Mouse (Mus musculus) kidney, postnatal 14 days (tissue): ENCODE results near the gene Spata21.

Experiments used
- DNase-seq: peaks from one replicate; pipeline ENCODE4 v3.0.0; 2022; ENCODE audit warnings: mixed read lengths

The Spata21 gene

GRCm38 (mm10) chr4:141076761-141077506, 11.2 kb upstream of the Spata21 start:
- DNase-seq: no peak

DNA sequence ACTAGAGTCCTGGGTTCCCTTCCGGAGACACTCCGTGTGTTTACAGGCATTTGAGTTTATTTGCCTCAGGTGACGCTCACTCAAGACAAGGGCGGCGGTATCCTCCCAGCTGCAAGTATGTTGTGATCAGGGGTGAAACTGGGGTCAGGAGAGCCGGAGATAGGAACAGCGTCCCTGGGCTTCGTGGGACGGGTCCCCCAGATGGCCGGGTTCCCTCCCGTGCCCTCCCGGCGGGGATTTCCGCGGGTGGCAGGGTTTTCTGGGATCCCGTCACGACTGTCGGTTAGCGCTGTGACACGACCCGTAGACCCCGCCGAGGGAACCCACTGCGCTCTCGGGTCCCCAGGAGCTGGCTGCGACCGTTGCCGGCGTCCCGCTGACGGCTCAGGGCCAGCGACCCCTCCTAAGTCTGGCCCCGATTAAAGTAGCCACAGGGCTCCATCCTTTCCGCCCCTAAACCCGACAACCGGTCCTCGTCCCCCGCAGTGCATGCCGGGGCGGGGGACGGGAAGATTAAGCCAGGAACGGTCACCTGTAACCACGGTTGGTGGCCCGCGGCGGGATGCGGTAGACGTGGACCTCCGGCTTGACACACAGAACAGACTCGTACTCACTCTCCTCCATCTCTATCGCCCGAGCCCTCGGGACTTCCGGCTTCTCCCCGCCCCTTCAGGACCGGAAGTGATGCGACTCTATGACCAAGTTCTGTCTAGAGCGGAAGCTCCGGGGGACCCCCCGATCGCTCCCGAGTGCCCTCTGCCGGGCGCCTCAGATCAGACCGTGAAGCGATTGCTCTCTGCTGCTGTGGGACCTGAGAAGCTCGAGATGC, 10.2 kb upstream of the Spata21 start, which contains the start of gene Necap2:
Gene Necap2, minus strand, starts transcription at position 677 of the 829 bp plus-strand sequence.
- peak; percentile 96 for DNase-seq

DNA sequence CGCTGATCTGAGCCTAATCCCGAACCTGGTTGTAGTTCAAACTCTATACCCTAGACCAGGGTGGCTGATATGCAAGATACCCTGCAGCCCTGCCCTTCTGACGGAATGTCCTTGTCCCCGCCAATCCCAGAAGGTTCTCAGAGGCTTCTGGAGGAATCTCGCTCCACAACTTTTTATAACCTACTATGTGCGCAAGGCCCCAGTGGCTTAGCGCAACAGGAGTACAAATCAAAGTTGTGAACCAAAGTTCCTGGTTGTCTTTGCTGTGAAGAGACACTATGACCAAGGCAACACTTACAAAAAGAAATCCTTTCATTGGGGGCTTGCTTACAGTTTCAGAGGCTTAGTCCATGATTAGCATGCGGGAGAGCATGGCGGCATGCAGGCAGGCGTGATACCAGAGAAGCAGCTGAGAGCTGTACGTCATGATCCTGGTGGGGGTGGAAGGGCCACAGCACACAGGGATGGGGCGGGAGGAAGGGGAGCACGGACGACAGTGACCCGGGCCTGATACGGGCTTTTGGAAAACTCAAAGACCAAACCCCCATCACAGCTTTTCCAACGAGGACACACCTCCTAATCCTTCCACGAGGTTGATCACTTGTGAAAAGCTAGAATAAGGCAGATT, 9.5 kb upstream of the Spata21 start:
- no peak for DNase-seq

DNA sequence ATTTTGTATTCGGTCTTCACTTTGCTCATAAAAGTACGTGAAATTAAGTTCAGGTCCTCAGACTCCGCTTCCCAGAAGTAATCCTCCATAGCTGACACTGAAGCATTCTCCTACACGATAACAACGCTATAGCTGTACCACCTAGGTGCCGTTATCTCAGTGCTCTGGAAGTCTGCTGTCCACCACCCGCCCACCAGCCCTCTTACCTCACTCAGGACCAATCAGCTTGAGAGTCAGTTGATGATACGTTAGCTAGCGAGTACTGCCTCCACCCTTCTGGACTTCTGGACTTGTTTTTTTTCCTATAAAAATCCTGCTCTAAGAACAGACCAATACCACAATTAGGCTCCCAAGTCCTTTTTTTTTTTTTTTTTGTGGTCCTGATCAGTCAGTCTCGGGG, 1.3 kb upstream of the Spata21 start:
- no peak for DNase-seq

DNA sequence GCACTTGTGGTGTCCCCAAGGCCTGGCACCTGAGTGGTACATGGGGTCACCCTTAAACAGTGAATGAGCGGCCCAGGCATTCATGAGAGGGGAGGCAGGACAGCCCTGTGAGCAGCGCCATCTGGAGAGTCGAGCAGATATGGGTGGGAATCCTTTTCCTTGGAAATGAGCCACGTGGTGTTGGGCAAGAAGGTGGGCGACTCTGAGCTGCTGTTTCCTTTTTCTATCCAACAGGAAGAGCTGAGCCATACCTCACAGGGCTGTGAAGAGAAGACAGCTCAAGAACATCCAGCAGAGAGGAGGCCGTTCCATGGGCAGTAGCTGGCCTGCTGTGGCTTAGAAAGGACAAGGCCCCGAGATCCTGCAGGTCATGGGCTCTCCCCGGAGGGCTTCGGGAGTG, 581 bp downstream of the Spata21 start:
- no peak for DNase-seq

- peak; percentile 41 for DNase-seq
These were observed 6.9 kb downstream of the Spata21 start for GRCm38 (mm10) chr4:141095016-141095415.

GRCm38 (mm10) chr4:141096710-141097109, 8.6 kb downstream of the Spata21 start:
- no peak for DNase-seq

GRCm38 (mm10) chr4:141098935-141099334, 10.8 kb downstream of the Spata21 start:
- DNase-seq: no peak

DNA sequence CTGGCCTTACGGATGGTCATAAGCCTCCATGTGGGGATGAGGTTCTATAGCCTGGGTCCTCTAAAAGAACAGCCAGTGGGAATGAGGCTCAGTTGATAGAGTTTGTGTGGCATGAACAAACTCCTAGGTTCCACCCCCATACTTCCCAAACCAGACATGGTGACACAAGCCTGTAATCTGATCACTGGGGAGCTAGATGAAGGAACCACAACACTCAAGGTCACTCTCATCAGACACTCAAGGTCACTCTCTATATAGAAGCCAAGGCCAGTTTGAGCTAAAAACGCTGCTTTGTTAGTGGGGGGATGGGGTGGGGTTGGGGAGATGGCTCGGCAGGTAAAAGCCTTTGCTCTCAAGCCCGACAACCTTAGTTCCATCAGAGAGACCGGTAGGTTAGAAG, 11.8 kb downstream of the Spata21 start:
- DNase-seq: no peak

DNA sequence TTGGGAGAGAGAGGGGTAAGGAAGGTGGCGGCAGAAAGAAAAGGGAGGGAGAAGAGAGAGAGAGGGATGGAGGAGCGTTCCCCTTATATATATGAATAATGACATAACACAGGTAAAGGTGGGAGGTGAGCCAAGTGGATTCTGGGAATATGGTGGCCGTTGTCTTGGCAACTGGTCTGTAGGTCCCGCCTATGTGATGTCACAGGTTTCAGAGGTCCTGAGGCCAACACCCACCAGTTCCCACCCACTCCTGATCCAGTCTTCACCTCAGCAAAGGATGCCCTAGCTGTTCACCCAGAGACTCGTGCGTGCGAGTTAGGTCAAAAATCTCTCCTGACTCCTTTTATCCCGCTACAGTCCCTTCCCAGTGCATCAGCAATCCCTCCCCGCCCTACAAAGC, 13.2 kb downstream of the Spata21 start:
- no peak for DNase-seq

DNA sequence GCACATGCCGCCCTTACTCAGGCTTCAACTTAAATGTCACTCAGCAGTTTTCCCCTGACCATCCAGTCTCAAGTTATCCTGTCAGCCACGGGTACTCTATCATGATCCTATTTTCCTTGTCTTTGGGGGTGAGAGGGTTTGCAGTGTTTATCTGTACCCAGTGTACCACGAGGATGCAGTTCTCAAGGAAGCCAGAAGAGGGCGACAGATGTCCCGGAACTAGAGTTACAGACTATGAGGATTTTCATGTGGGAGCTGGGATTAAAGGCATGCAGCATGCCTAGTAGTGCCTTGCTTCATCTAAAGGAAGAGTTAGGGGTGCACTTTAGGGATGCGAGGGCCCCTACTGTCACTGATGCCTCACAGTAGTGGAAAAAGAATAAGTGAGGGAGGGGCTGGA, 13.7 kb downstream of the Spata21 start:
- no peak for DNase-seq

- no peak for DNase-seq
These were observed 18.5 kb downstream of the Spata21 start for GRCm38 (mm10) chr4:141106526-141107183.

GRCm38 (mm10) chr4:141108196-141108732, 20.1 kb downstream of the Spata21 start:
- no peak for DNase-seq

GRCm38 (mm10) chr4:141113831-141114230, 25.7 kb downstream of the Spata21 start:
- no peak for DNase-seq

DNA sequence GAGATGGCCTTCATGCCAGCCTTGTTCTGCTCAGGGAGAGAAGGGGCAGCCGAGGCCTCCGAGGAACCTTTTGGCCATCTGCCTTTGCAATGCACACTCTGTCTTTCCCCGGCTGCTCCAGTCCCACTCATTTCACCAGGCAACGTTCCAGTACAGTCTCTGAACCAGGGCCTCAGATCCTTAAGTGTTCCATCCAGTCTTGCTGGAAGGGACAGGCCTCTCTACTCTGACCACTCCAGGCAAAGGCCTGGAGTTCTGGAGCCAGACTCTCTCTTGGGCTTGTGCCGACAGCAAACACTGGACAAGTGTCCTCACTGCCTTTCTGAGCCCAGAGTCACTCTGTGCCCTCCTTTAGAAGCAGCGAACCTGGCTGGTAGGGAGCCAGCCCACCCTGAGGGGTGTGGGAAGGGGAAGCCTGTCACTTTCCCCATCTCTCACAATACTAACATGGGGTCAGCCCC, 26.4 kb downstream of the Spata21 start:
- no peak for DNase-seq

DNA sequence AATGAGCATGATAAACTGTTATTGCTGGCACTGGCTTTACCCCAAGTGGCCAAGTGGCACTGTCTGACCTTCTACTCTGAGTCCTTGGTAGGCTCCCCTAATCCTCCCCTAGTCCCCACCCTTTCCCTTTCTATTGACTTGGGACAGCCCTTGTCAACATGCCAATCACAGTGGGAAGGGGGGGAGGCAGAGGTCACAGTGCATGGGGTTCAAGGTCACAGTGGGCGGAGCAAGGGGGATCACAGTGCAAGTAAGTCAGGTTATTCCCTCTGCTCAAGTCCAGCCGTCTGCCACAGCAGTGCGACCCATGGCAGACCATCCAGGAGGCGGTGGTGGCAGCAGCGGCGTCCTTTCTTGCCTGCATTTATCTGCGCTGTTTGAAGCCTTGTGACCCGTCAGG, 27.3 kb downstream of the Spata21 start:
- no peak for DNase-seq

- DNase-seq: no peak
These were observed 30.6 kb downstream of the Spata21 start for GRCm38 (mm10) chr4:141118691-141119090.

DNA sequence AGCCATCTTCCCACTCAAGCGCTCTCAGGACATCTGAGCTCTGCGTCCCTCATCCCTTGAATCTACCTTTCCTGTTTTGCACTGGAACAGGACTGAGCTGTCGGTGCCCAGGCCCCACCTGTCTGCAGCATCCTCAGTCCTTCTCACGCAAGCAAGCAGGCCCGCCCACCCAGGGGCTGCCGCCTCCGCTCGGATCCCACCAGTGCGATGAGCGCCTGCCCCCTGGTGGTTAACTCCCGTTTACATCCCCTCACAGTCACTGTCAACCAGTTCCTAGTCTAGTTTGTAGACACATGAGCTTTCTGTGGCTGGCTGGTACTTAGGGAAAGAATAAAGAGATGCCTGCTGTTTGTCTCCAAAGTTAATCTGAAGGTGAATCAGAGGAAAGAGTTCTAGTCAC, 32.6 kb downstream of the Spata21 start:
- peak; percentile 62 for DNase-seq

DNA sequence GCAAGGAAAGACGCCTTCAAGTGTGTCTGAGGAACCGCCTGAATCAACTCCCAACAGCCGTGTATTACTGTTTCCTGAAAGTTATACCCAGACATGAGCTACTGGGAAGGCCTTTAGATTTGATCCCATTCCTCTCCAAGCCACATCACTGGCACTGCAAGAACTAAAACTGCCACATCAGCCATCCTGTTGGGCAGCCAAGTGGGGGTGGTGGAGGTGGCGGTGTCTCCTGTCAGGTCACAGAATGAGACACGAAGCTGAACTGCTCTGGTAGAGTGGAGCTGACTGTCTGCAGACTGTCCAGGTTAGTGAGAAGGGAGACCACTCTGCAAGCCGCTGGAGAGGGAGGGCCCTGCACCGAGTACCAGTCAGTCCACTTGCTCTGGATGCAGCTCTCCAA, 34.5 kb downstream of the Spata21 start:
- DNase-seq: no peak

DNA sequence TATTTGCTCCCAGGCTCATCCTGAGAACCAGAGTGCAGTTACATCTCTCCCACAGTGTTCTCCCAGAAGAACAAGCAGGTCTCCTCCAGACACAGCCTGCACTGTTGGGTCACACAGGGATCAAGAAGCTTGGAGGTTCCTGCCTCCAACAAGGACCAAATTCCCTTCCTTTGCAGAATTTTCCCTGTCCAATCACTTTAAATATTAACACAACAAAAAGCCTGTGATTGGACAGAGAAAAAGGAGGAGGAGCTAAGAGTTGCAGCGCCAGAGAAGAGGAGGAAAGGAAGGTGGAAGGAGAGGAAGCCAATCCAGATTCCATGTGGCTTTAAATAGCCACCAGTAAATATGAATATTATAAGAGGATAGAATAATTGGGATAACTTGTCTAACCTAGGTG, 34.9 kb downstream of the Spata21 start:
- no peak for DNase-seq

DNA sequence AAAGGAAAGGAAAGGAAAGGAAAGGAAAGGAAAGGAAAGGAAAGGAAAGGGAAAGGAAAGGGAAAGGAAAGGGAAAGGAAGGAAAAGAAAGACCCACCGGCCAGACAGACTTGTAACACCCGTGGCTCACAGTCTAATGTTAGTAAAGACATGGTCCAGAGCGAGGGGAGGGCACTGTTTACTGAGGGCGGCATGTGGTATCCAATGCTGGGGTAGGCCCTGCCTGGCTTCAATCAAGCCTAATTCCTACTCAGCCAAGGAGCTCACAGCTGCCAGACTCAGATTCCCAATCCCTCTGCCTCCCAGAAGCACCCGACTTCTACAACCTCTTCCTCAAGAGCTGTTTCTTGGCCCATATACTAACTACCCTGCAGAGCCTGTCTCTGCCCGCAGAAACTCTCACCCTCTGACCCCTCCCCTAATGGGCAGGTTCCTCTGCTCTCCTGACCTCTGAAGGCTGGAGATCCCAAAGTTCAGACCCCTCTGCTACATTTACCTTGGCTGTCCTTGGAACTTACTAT, 41.1 kb downstream of the Spata21 start:
- no peak for DNase-seq

DNA sequence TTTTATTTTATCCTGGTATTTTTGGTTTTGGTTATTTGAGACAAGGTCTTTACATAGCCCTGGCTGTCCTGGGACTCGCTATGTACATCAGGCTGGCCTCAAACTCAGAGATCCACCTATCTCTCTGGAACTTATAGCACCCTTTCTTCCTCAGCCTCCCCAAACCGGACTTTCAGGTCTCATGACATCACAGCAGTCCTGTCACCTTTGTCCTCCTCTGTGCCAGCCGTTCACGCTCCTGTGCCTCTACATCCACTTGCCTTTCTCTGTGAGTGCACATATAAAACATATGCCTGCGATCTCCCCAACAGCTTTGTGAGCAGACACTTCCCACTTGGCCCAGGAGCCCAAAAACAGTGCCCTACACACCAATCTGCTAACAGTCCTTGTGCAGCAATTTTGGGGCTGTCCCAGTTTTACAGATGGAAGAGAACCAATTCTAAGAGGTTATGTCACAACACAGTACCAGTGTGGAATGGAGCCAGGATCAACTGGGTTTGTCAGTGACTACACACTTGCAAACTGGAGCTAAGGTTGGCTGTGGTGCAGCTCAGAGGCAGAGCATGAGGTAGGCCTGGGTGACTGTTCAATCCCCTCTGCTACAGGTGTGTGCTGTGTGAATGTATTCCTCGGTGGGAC, 42.7 kb downstream of the Spata21 start:
- no peak for DNase-seq
